Mouse (Mus musculus) fat pad, adult 2 months (tissue): ENCODE measurements around the gene BC035947.
"Not testable (repeated sequence)": the region's sequence is repeated elsewhere in the genome, so short reads cannot be mapped to it uniquely, and the experiment has no call there.

ENCODE experiments used
- DNase-seq: peaks from one replicate; pipeline ENCODE4 v3.0.0-alpha.2; 2011; ENCODE audit warnings: low read depth, low spot score; ENCODE audit errors: extremely low read depth

BC035947 gene

DNA sequence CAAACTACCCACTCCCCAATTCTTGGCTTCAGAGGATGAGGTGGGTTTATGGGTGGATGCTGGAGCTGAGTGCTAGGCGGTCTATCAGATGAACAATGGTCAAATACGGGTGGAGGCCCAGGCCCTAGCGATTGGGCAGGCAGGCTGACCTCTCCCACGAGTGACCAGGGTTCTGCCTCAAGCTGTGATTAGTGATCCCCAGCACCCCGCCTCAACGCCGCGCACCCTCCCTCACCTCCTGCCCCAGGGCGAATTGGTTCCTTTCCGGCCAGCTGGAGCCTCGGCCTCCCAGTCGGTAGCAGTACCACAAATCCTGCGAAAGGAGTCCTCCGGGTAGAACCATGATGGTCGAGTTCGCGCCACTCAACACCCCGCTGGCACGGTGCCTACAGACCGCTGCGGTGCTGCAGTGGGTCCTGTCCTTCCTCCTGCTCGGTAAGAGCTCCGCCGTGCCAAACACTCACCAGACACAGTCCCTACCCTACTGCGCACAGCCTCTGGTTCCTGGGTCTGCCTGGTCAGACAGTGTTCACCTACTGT, at the start of gene BC035947:
Gene BC035947 (minus strand): TSS at position 538 of the 540 bp plus-strand sequence.
- DNase-seq, result no peak

DNA sequence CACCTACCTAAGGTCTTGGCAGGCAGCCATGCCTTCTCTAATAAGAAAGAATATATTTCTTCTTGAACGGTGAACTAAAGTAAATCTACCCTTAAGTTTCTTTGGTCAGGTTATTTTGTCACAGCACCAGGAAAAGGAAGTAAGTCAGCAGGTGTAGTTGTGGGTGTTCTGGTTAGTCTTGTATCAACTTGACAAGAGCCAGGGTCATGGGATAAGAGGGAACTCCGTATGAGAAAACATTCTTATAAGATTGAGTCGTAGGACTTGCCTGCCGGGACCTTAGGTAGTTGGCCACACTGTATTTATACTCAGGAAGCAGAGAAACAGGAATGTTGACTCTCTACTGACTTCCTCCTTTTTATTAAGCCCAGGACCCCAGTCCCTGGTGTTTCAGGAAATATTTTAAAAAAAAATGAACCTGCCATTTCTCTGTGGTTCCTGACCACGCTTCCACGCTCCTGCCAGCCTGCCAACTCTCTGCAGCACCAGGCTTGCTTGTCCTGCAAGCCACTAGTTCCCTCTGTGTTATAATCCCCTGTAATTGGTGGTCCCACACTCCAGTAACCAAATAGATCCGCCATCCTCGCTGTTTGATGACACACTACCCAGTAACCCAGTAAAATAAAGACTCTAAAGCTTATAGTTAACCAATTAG, 42.2 kb upstream of the BC035947 start:
- DNase-seq, result no peak

GRCm38 (mm10) chr1:78548961-78549360, 37.0 kb upstream of the BC035947 start:
- no peak for DNase-seq

- DNase-seq, result no peak
Observed at GRCm38 (mm10) chr1:78546258-78546657, 34.3 kb upstream of the BC035947 start.

DNA sequence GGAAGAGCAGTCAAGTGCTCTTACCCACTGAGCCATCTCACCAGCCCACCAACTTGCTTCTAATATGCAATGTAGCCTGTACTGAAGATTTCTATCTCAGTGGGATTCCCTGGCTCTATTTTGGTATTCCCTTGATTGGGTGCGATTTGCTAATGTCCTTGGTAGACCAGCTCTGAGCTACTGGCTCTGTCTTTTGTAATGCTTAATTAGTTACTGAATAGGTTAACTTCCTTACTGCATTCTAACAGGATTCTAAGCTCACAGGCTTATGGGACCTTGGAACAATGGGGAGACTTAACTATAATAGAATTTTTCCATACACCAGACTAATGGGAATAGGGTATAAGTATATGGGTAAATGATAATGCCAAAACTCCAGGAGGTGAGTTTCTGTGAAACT, 31.7 kb upstream of the BC035947 start:
- DNase-seq, result not testable (repeated sequence)

DNA sequence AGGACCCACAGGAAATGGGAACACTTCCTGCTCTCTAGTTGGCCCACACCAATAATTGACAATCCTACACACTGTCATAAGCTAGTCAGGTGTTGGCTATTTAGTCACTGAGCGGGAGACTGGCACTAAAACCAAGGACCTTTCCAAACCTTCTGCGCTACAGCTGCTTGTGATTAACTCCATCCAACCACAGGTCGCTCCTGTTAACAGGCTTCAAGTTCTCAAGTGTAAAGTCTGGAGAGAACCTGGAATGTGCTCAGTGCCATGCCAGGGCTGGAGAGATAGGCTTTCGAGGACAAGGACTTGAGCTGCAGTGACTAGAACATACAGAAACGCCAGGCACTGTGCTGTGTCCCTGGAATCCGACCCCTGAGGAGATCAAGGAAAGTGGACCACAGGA, 27.2 kb upstream of the BC035947 start:
- DNase-seq, result no peak

GRCm38 (mm10) chr1:78538396-78538795, 26.4 kb upstream of the BC035947 start:
- DNase-seq, result no peak

- DNase-seq, result no peak
Observed at GRCm38 (mm10) chr1:78537494-78538010, 25.6 kb upstream of the BC035947 start.

DNA sequence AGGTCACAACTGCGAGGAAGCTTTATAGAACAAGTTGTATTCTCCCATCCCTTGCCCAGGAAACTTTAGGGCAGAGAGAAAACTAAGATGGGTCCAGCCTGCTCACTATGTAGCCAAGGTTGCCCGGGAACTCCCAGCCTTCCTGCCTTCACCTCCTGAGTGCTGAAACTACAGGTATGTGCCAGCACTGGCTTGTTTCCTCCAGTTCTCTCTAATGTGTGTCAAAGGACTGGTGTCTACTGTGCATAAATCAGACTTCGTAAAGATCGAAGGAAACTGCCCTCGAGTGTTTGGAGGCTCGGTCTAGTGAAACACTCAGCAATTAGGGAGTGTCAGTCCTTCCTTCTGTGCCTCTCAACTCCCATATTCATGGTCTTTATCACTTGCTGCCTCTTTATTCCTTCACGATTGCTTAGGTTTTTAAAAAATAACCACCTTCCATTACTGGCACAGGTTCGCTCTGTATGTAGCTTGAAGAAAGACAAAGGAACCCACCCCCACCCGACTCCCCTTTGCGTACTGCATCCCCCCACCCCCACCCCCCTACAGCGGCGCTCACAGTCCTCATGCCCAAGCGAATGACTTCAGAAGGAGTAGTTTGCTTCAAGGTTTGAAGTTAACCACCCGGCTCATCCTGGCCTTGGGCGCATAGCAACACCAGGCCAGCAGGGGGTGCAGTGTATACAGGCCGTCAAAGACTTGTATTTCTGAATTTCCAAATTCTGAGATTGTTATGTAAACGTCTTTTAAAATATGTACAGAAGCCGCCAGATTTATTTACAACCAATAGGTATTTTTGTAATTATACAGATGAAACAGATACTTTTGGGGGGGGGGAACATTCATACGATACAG, 24.6 kb upstream of the BC035947 start:
- DNase-seq, result no peak

GRCm38 (mm10) chr1:78534428-78535150, 22.6 kb upstream of the BC035947 start:
- DNase-seq, result no peak

GRCm38 (mm10) chr1:78532184-78532800, 20.3 kb upstream of the BC035947 start:
- DNase-seq, result no peak

DNA sequence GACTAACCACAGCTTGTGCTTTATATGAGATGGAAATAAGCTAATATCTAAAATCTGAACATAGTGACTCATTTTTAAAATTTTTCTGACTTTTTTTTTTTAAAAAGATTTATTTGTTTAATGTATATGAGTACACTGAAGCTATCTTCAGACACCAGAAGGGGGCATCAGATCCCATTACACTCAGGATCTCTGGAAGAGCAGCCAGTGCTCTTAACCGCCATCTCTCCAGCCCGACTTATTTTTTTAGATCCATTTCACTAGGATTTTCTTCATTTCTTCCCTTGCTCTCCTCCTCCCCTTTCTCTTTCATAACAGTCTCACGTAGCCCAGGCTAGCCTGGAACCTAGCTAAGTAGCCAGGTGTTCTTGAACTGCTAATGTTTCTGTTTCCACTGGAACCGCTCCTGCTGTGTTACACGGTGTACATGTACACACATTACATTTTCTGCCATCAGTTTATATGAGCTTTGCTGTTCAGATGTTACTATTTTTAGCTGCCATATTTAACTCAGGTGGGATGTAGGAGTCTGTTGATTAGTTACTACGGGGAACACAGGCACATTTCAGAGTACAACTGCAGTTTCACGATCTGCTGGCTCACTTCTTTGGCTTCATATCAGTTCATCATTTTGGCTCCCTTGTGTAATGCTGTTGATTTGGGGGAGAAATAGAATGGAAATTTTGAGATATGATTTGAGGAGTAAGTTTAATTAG, 18.7 kb upstream of the BC035947 start:
- DNase-seq, result no peak

- DNase-seq, result no peak
Observed at GRCm38 (mm10) chr1:78529011-78529410, 17.1 kb upstream of the BC035947 start.

- no peak for DNase-seq
Observed at GRCm38 (mm10) chr1:78528356-78528755, 16.4 kb upstream of the BC035947 start.

GRCm38 (mm10) chr1:78525189-78525886, 13.4 kb upstream of the BC035947 start:
- DNase-seq, result no peak

- no peak for DNase-seq
Observed at GRCm38 (mm10) chr1:78518907-78519306, 6.9 kb upstream of the BC035947 start.

GRCm38 (mm10) chr1:78512756-78513155, 798 bp upstream of the BC035947 start:
- peak; percentile 86 for DNase-seq

DNA sequence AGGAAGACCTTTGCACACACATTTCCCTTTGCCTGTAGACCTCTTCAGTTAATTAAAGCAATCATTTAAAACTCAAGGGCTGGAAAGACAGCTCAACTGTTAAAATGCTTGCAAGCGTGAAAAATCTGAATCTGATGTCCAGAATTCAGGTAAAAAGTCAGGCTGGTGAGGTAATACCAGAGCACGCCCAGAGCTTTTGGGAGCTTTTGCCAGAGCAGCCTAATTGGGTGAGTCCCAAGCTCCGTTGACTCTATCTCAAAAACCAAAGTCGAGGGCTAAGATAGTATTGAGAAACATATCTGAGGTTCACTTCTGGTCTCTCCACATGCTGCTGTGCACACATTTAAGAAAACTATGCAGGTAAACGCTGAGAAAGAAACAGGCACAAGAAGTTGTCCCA, 1.1 kb downstream of the BC035947 start, which contains the start of gene Mogat1:
Gene Mogat1 (plus strand): TSS at position 130 of the 400 bp plus-strand sequence.
- no peak for DNase-seq

DNA sequence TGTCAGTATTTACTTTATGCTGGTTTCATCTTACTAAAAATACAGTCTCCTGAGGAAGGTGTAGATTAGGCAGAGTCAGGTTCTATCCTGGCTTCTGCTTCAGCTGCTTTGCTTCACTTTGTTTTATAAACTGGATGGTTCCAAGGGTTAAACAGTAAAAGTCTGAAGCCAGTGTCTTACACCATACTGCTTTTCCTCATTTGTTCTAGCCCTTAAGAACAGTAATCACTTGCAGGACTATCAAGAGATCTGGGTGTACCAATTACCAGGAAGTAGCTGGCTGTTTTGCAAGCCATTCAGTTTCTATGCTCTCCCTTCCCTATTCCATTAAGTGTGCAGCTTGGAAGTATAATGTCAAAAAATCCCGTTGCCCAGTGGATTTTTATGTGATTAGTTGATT, 4.8 kb downstream of the BC035947 start:
- no peak for DNase-seq
